Mouse (Mus musculus) kidney, adult 2 months (tissue): Measurements from ENCODE around the gene Fzd9.

Source experiments
- CTCF ChIP-seq: fragments of 200-500 bp; conservative IDR thresholded peaks from 2 replicates; pipeline ENCODE4 v1.5.1; 2011; ENCODE audit warnings: low read depth, mild to moderate bottlenecking, control low read depth, low read length, moderate library complexity, mixed read lengths; ENCODE audit not compliant: insufficient read depth, insufficient read length
- POLR2A ChIP-seq: fragments of 200-500 bp; IDR thresholded peaks from one replicate; pipeline ENCODE4 v1.6.1; 2011; ENCODE audit warnings: low read depth, low read length, control low read depth

- no peak for TF ChIP-seq CTCF
- no peak for TF ChIP-seq POLR2A
These were observed 9.6 kb downstream of the Fzd9 start for GRCm38 (mm10) chr5:135241474-135241873.
